Mouse (Mus musculus) spleen, adult 2 months (tissue): ENCODE results near the gene Tmem236.

ENCODE experiments used
- CTCF ChIP-seq: fragments of 200-500 bp; IDR thresholded peaks from 2 replicates; pipeline ENCODE4 v1.5.1; 2011; ENCODE audit warnings: mild to moderate bottlenecking, inconsistent platforms; ENCODE audit not compliant: insufficient read depth, insufficient read length, insufficient replicate concordance; ENCODE audit errors: extremely low read depth
- POLR2A ChIP-seq: fragments of 200-500 bp; IDR thresholded peaks from 2 replicates; pipeline ENCODE4 v1.6.1; 2011; ENCODE audit warnings: low read depth, low read length, inconsistent platforms

DNA sequence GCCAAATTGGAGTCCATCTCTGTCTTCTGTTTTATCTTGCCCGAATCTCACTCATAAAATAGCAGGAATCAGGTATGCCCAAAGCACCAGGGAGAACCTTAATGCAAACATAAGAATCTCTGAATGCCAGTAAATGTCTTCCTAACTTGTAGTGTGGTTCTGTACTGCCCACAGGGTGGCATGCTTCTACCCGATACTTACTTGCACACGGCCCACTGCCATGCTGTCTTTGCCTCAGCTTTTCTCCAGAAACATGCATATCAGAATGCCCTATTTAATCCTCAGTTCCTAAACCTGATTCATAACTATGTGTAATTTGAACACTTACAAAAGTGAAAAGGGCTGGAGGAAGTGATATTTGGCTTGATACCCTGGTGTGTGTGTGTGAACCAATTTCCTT is 77.6 kb downstream of the Tmem236 start:
- TF ChIP-seq CTCF (no peak), POLR2A (no peak)
